Mouse (Mus musculus): ENCODE measurements around the gene Il1a.

DNA sequence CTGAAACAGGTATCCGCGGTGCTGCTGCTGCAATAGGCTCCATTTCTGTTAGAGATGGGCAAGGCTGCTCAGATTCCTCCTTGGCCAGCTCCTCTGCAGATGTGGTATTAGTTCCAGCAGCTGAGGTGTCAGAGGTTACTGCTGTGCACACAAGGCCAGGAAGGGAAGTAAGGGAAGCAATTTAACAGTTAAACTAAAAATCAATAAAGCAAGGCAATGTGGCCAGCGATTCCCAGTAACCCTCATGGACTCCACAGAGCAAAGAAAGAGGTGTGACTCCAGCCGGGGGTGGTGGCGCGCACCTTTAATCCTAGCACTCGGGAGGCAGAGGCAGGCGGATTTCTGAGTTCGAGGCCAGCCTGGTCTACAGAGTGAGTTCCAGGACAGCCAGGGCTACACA is 39.2 kb downstream of the Il1a start:
- TF ChIP-seq CTCF (IDR thresholded peaks at IDR 0.05; ENCODE audit: insufficient read depth, low read depth, low read length) (no peak), POLR2A (IDR thresholded peaks at IDR 0.05; ENCODE audit: insufficient read depth, low read depth, low read length) (no peak)

All from olfactory bulb, adult 2 months (tissue).